Mouse (Mus musculus) testis, adult 2 months (tissue): ENCODE measurements around the gene Lce1c.

Source experiments
- CTCF ChIP-seq: fragments of 200-500 bp; IDR thresholded peaks from 2 replicates; pipeline ENCODE4 v1.5.1; 2012; ENCODE audit warnings: low read depth, mild to moderate bottlenecking, inconsistent platforms, low read length, moderate library complexity; ENCODE audit not compliant: control insufficient read depth, insufficient read depth, insufficient replicate concordance
- POLR2A ChIP-seq: fragments of 200-500 bp; IDR thresholded peaks from 2 replicates; pipeline ENCODE4 v1.6.1; 2012; ENCODE audit warnings: low read depth, mild to moderate bottlenecking, inconsistent platforms, low read length, moderate library complexity; ENCODE audit not compliant: control insufficient read depth

DNA sequence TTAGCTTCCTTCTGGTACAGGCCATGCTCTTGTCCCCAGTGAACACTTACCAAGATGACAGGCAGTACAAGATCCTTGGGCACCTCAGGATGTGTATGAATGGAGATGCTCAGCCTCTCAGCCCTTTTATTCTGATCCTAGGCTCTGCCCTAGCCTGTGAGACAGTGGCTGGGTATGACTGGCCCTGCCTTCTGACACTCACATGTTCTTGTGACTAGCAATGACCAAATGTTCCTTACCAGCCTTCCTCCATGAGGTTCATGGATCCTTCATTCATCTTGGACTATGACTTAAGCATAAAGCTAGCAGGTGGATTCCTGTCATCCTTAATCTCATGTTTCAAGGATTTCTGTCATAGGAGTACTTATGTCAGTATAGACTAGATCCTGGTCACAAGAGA is 8.8 kb upstream of the Lce1c start, which contains the start of gene Lce1a2:
- TF ChIP-seq CTCF (no peak), POLR2A (no peak)
